Mouse (Mus musculus): ENCODE measurements around the gene Cebpz.
A peak's percentile ranks its signal among the peaks of the same experiment; 100 is the strongest.

Gene Cebpz

GRCm38 (mm10) chr17:78903158-78903557, 33.7 kb downstream of the Cebpz start:
- DNase-seq (ENCODE audit: low spot score in 2 of 2) = no peak

GRCm38 (mm10) chr17:78895394-78895793, 41.5 kb downstream of the Cebpz start:
- no peak for DNase-seq (ENCODE audit: low spot score in 2 of 2)

- DNase-seq (ENCODE audit: low spot score in 2 of 2) = no peak
These were observed 41.9 kb downstream of the Cebpz start for GRCm38 (mm10) chr17:78894991-78895390.

- DNase-seq (ENCODE audit: low spot score in 2 of 2) = no peak
These were observed 45.8 kb downstream of the Cebpz start for GRCm38 (mm10) chr17:78891020-78891419.

- no peak for DNase-seq (ENCODE audit: low spot score in 2 of 2)
These were observed 47.7 kb downstream of the Cebpz start for GRCm38 (mm10) chr17:78889184-78889583.

- DNase-seq (ENCODE audit: low spot score in 2 of 2) = no peak
These were observed 48.3 kb downstream of the Cebpz start for GRCm38 (mm10) chr17:78888554-78888953.

- DNase-seq (ENCODE audit: low spot score in 2 of 2) = no peak
These were observed 51.4 kb downstream of the Cebpz start for GRCm38 (mm10) chr17:78885286-78886065.

GRCm38 (mm10) chr17:78883291-78883690, 53.6 kb downstream of the Cebpz start:
- no peak for DNase-seq (ENCODE audit: low spot score in 2 of 2)

GRCm38 (mm10) chr17:78882401-78883112, 54.3 kb downstream of the Cebpz start, which contains the start of gene Eif2ak2:
TSS of gene Eif2ak2 (minus strand) at chr17:78882573.
- DNase-seq (ENCODE audit: low spot score in 2 of 2) = peak; percentile 25 to 32

GRCm38 (mm10) chr17:78881878-78882304, 55.0 kb downstream of the Cebpz start:
- DNase-seq (ENCODE audit: low spot score in 2 of 2) = no peak

GRCm38 (mm10) chr17:78873886-78874285, 63.0 kb downstream of the Cebpz start:
- no peak for DNase-seq (ENCODE audit: low spot score in 2 of 2)

Measured in natural killer cell, adult 2 months (primary cell).